ENCODE assay signal across 8 mouse cellular contexts in the genomic region with DNA sequence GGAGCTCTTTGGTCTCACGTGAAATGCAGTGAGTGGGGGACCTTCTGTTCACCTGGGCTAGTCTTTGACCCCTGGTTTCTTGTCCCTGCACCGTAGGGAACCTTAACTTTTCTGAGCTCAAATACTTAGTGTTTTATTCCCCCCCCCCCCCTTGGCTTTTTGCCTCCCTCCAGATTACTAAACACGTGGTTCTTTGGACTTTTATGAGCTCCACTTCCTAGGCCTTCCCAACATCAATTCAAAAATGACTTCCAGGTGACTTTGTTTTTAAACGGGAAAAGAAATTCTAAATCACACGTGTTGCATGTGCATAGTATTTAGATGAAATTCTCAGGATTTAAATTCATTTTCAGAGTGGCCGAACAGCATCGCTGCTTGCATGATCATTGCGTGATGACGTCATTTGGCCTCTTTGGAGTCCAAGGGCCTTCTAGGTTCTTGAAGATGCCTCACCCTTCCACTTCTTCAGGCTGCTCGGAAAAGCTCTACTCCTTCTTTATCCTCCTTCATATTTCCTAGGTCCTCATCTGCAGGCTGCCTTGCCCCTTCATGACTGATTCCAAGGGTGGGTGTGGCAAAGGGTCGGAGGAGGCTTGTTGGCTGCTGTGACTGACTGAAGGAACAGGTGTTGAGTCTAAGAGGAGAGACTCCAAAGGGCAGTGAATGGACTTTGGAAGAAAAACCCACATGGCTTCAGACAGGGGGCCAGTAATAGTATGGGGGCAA. TPM values are rescaled to one million over a fixed set of nuclear protein-coding genes. Genes with fewer than 3 reads are reported as not detected.
A peak's percentile ranks its signal among the peaks of the same experiment; 100 is the strongest.
DNase-seq lines count a peak whose midpoint lies in the region; ATAC-seq lines count a peak whose summit lies in the region.

No protein-coding gene starts in this region.

- peak overlapping the region; percentile 74 for H3K9ac ChIP-seq in kidney, embryonic 15.5 days
- H3K9ac ChIP-seq in forebrain, embryonic 11.5 days (ENCODE audit: low read length): peak overlapping the region; percentile 74
- peak overlapping the region; percentile 87 for H3K9ac ChIP-seq in limb, embryonic 11.5 days (ENCODE audit: low read length)
- no peak overlapping the region for H3K9ac ChIP-seq in neural tube, embryonic 15.5 days (replicated peaks)

- no peaks in the 10 kb centered on the region for H3K36me3 ChIP-seq in kidney, embryonic 15.5 days
- no peaks in the 10 kb centered on the region for H3K36me3 ChIP-seq in forebrain, embryonic 11.5 days (ENCODE audit: control insufficient read depth, insufficient read depth, low read length)
- no peaks in the 10 kb centered on the region for H3K36me3 ChIP-seq in limb, embryonic 11.5 days (ENCODE audit: control insufficient read depth, insufficient read depth, low read length)
- no peaks in the 10 kb centered on the region for H3K36me3 ChIP-seq in neural tube, embryonic 15.5 days

- H3K27me3 ChIP-seq in kidney, embryonic 15.5 days: peaks cover 7% of the 10 kb centered on the region; the same call in 1 of the 2 replicates
- peaks cover 2% of the 10 kb centered on the region; the same call in 1 of the 2 replicates for H3K27me3 ChIP-seq in forebrain, embryonic 11.5 days (ENCODE audit: control insufficient read depth, insufficient read depth, low read length)
- H3K27me3 ChIP-seq in limb, embryonic 11.5 days (ENCODE audit: control insufficient read depth, insufficient read depth, low read length): no peaks in the 10 kb centered on the region
- peaks cover 23% of the 10 kb centered on the region for H3K27me3 ChIP-seq in neural tube, embryonic 15.5 days (replicated peaks)

- H3K27ac ChIP-seq in kidney, embryonic 15.5 days: no peak overlapping the region
- no peak overlapping the region for H3K27ac ChIP-seq in forebrain, embryonic 11.5 days (ENCODE audit: low read depth, low read length)
- peak overlapping the region; percentile 72 for H3K27ac ChIP-seq in limb, embryonic 11.5 days (replicated peaks; ENCODE audit: low read depth, low read length)
- H3K27ac ChIP-seq in neural tube, embryonic 15.5 days (replicated peaks): no peak overlapping the region

- 59% methylated on average over 11 of the region's 11 CpGs for WGBS in kidney, embryonic 15.5 days
- WGBS in forebrain, embryonic 11.5 days: 64% methylated on average over 11 of the region's 11 CpGs
- 47% methylated on average over 11 of the region's 11 CpGs for WGBS in limb, embryonic 11.5 days
- 65% methylated on average over 11 of the region's 11 CpGs for WGBS in neural tube, embryonic 15.5 days

- H3K9me3 ChIP-seq in kidney, embryonic 15.5 days (replicated peaks): no peaks in the 10 kb centered on the region
- no peaks in the 10 kb centered on the region for H3K9me3 ChIP-seq in forebrain, embryonic 11.5 days (ENCODE audit: control insufficient read depth, low read length)
- no peaks in the 10 kb centered on the region for H3K9me3 ChIP-seq in limb, embryonic 11.5 days (ENCODE audit: control insufficient read depth, low read length)
- no peaks in the 10 kb centered on the region for H3K9me3 ChIP-seq in neural tube, embryonic 15.5 days (replicated peaks)

- H3K4me1 ChIP-seq in kidney, embryonic 15.5 days: peaks cover 25% of the 10 kb centered on the region
- H3K4me1 ChIP-seq in forebrain, embryonic 11.5 days (replicated peaks; ENCODE audit: control insufficient read depth, insufficient read depth, low read length): 0 out of 2 replicates have a peak, but pooled peaks cover 3% of the 10 kb centered on the region
- H3K4me1 ChIP-seq in limb, embryonic 11.5 days (ENCODE audit: control insufficient read depth, insufficient read depth, low read length): peaks cover 4% of the 10 kb centered on the region; the same call in 1 of the 2 replicates
- H3K4me1 ChIP-seq in neural tube, embryonic 15.5 days: peaks cover 10% of the 10 kb centered on the region; the same call in 1 of the 2 replicates

- no peak for DNase-seq in kidney, postnatal 14 days
- DNase-seq in forebrain, embryonic 11.5 days (ENCODE audit: low spot score): no peak
- peak; percentile 33 for DNase-seq in limb, embryonic 11.5 days (ENCODE audit: low spot score)
- no peak for DNase-seq in layer of hippocampus, postnatal 10 days (ENCODE audit: low spot score in 2 of 2)
- DNase-seq in spleen, adult 18-20 months: no peak
- no peak for DNase-seq in lung, postnatal 25 days (ENCODE audit: low spot score)

- peak overlapping the region; percentile 68 for H3K4me3 ChIP-seq in kidney, embryonic 15.5 days (replicated peaks)
- H3K4me3 ChIP-seq in forebrain, embryonic 11.5 days (ENCODE audit: low read depth, low read length): peak overlapping the region; percentile 59
- peak overlapping the region; percentile 65 for H3K4me3 ChIP-seq in limb, embryonic 11.5 days (ENCODE audit: low read depth, low read length)
- H3K4me3 ChIP-seq in neural tube, embryonic 15.5 days (replicated peaks): peak overlapping the region; percentile 54

- peak overlapping the region; percentile 92 for H3K4me2 ChIP-seq in kidney, embryonic 15.5 days
- H3K4me2 ChIP-seq in forebrain, embryonic 11.5 days (ENCODE audit: low read depth, low read length, severe bottlenecking): peak overlapping the region; percentile 65
- peak overlapping the region; percentile 79 for H3K4me2 ChIP-seq in limb, embryonic 11.5 days (ENCODE audit: low read depth, severe bottlenecking)
- peak overlapping the region; percentile 96 for H3K4me2 ChIP-seq in neural tube, embryonic 15.5 days

- no peak for ATAC-seq in kidney, embryonic 15.5 days (replicated peaks; ENCODE audit: low FRiP score)
- no peak for ATAC-seq in forebrain, embryonic 11.5 days (replicated peaks; ENCODE audit: low FRiP score)
- ATAC-seq in limb, embryonic 11.5 days (ENCODE audit: insufficient number of reproducible peaks, low FRiP score, low TSS enrichment, low read depth): peak; percentile 19; the same call in 1 of the 2 replicates
- ATAC-seq in neural tube, embryonic 15.5 days (ENCODE audit: low FRiP score): no peak

RNA-seq across cellular contexts. Expression of a gene that starts 0.9 kb away (rescaled TPM):
- 5.2 and 5.7 TPM in 2 replicates for polyA plus RNA-seq in kidney, embryonic 15.5 days (2015; fragmentation: Nextera tagmentation; extraction: Ambion mirVana)
- polyA plus RNA-seq in forebrain, embryonic 11.5 days (2014; fragmentation: Nextera tagmentation; extraction: Ambion mirVana): 2.0 and 2.1 TPM in 2 replicates
- 7.1 and 8.8 TPM in 2 replicates for polyA plus RNA-seq in limb, embryonic 11.5 days (2014; fragmentation: Nextera tagmentation; extraction: Ambion mirVana)
- 0.77 and 1.2 TPM in 2 replicates for polyA plus RNA-seq in neural tube, embryonic 15.5 days (2015; fragmentation: Nextera tagmentation; extraction: Ambion mirVana)
- total RNA-seq in layer of hippocampus, postnatal 10 days (2021): 1 to 10 TPM; 1.8 to 2.3 TPM
